Mouse (Mus musculus): ENCODE data around the gene Gga1.

GRCm38 (mm10) chr15:78901422-78901789 is 24.4 kb downstream of the Gga1 start:
- TF ChIP-seq CTCF (IDR thresholded peaks at IDR 0.05; ENCODE audit: extremely low read depth, insufficient read length, insufficient replicate concordance, low read depth, low read length) (no peak), POLR2A (IDR thresholded peaks at IDR 0.05; ENCODE audit: low read depth, low read length) (no peak)
